Mouse (Mus musculus) cerebellum, adult 9-11 months (tissue): ENCODE measurements around the gene Fnip1.

Experiments used
- DNase-seq: peaks from one replicate; pipeline ENCODE4 v3.0.0; 2022

Gene Fnip1

GRCm38 (mm10) chr11:54562761-54563160 lies 124.8 kb downstream of the Fnip1 start:
- no peak for DNase-seq
